Mouse (Mus musculus) ES-Bruce4 (cell line): ENCODE results near the gene 5730522E02Rik. TPM values are rescaled to one million over a fixed set of nuclear protein-coding genes. Genes with fewer than 3 reads are reported as not detected.

Experiments
- H3K27ac ChIP-seq: 2 replicates; pipeline ENCODE4 v1.5.1; 2012; ENCODE audit warnings: low read length, inconsistent platforms; ENCODE audit not compliant: insufficient read depth
- H3K27me3 ChIP-seq: 2 replicates; pipeline ENCODE4 v1.6.1; 2012; ENCODE audit warnings: mild to moderate bottlenecking, low read length, inconsistent platforms; ENCODE audit not compliant: control insufficient read depth, poor library complexity, insufficient read depth, severe bottlenecking
- H3K36me3 ChIP-seq: 2 replicates; pipeline ENCODE4 v1.6.1; 2012; ENCODE audit warnings: inconsistent platforms, mild to moderate bottlenecking, low read length, moderate library complexity; ENCODE audit not compliant: control insufficient read depth, poor library complexity, insufficient read depth, severe bottlenecking
- H3K4me1 ChIP-seq: one replicate; pipeline ENCODE4 v1.8.1; 2011; ENCODE audit warnings: low read length; ENCODE audit not compliant: control insufficient read depth, insufficient read depth
- H3K4me3 ChIP-seq: 2 replicates; pipeline ENCODE4 v1.5.1; 2011; ENCODE audit warnings: low read depth, mild to moderate bottlenecking, low read length
- H3K9ac ChIP-seq: 2 replicates; pipeline ENCODE4 v1.6.1; 2012; ENCODE audit warnings: low read depth, mild to moderate bottlenecking, inconsistent platforms; ENCODE audit not compliant: poor library complexity, severe bottlenecking
- H3K9me3 ChIP-seq: replicated peaks from 2 replicates; pipeline ENCODE4 v1.6.1; 2012; ENCODE audit warnings: mild to moderate bottlenecking, low read length, inconsistent platforms; ENCODE audit not compliant: control insufficient read depth, poor library complexity, insufficient read depth, severe bottlenecking
- CTCF ChIP-seq: IDR thresholded peaks from one replicate; pipeline ENCODE4 v1.8.1; 2011; ENCODE audit warnings: low read depth, low read length
- EP300 ChIP-seq: IDR thresholded peaks from 2 replicates; pipeline ENCODE4 v1.6.1; 2011; ENCODE audit warnings: low read depth, low read length; ENCODE audit not compliant: insufficient read depth
- POLR2A ChIP-seq: IDR thresholded peaks from one replicate; pipeline ENCODE4 v1.8.1; 2011; ENCODE audit warnings: low read length; ENCODE audit not compliant: insufficient read depth
- polyA plus RNA-seq: library from polyadenylated mRNA; stranded (reverse); fragments of >200 nt; gene quantifications from 2 replicates; pipeline ENCODE4 v1.2.4, GENCODE M21; 2011; ENCODE audit warnings: low read depth; ENCODE audit not compliant: missing spikeins, insufficient read depth, insufficient read length

5730522E02Rik gene
- polyA plus RNA-seq, 1 experiment = not detected

GRCm38 (mm10) chr11:25813446-25813845 is 397.1 kb downstream of the 5730522E02Rik start:
- H3K27ac ChIP-seq = no peak overlapping the region
- H3K4me1 ChIP-seq = no peaks in the 10 kb centered on the region
- H3K36me3 ChIP-seq = no peaks in the 10 kb centered on the region
- no peaks in the 10 kb centered on the region for H3K9me3 ChIP-seq
- TF ChIP-seq CTCF = no peak
- no peak for TF ChIP-seq POLR2A
- no peaks in the 10 kb centered on the region for H3K27me3 ChIP-seq
- H3K4me3 ChIP-seq = no peak overlapping the region
- no peak overlapping the region for H3K9ac ChIP-seq

- TF ChIP-seq EP300 (no peak), CTCF (no peak), POLR2A (no peak)
- Histone ChIP-seq H3K9me3 (no peaks in the 10 kb centered on the region), H3K4me1 (no peaks in the 10 kb centered on the region), H3K4me3 (no peak overlapping the region), H3K27me3 (no peaks in the 10 kb centered on the region), H3K9ac (no peak overlapping the region), H3K27ac (no peak overlapping the region), H3K36me3 (no peaks in the 10 kb centered on the region)
Measured at GRCm38 (mm10) chr11:25787691-25788090, 422.9 kb downstream of the 5730522E02Rik start.

GRCm38 (mm10) chr11:25772231-25772630 is 438.3 kb downstream of the 5730522E02Rik start:
- TF ChIP-seq POLR2A (no peak), EP300 (no peak), CTCF (no peak)
- no peak overlapping the region for H3K9ac ChIP-seq

GRCm38 (mm10) chr11:25770991-25771568 is 439.5 kb downstream of the 5730522E02Rik start:
- H3K4me1 ChIP-seq = no peaks in the 10 kb centered on the region
- no peak for TF ChIP-seq CTCF
- no peak for TF ChIP-seq EP300
- TF ChIP-seq POLR2A = no peak
- H3K27ac ChIP-seq = no peak overlapping the region
- H3K4me3 ChIP-seq = no peak overlapping the region
- no peaks in the 10 kb centered on the region for H3K36me3 ChIP-seq
- no peaks in the 10 kb centered on the region for H3K27me3 ChIP-seq
- no peak overlapping the region for H3K9ac ChIP-seq
- 0 out of 2 replicates have a peak, but pooled peaks cover 3% of the 10 kb centered on the region for H3K9me3 ChIP-seq

More at GRCm38 (mm10) chr11:25772231-25772630, 438.3 kb downstream of the 5730522E02Rik start:
- no peak overlapping the region for H3K4me3 ChIP-seq
- 0 out of 2 replicates have a peak, but pooled peaks cover 3% of the 10 kb centered on the region for H3K9me3 ChIP-seq
- H3K27ac ChIP-seq = no peak overlapping the region
- no peaks in the 10 kb centered on the region for H3K36me3 ChIP-seq
- H3K27me3 ChIP-seq = no peaks in the 10 kb centered on the region
- H3K4me1 ChIP-seq = no peaks in the 10 kb centered on the region

- Histone ChIP-seq H3K9me3 (no peaks in the 10 kb centered on the region), H3K27me3 (no peaks in the 10 kb centered on the region), H3K36me3 (no peaks in the 10 kb centered on the region), H3K4me3 (no peak overlapping the region), H3K27ac (no peak overlapping the region), H3K9ac (no peak overlapping the region), H3K4me1 (no peaks in the 10 kb centered on the region)
- no peak for TF ChIP-seq POLR2A
- no peak for TF ChIP-seq CTCF
- no peak for TF ChIP-seq EP300
Measured at GRCm38 (mm10) chr11:25767584-25768333, 442.8 kb downstream of the 5730522E02Rik start.
